Mouse (Mus musculus): Measurements from ENCODE around the gene Bmi1. TPM values are rescaled to one million over a fixed set of nuclear protein-coding genes. Genes with fewer than 3 reads are reported as not detected.

The Bmi1 gene
- polyA plus RNA-seq, 1 experiment, result 8.0 TPM

- Histone ChIP-seq H3K27me3 (ENCODE audit: control insufficient read depth, insufficient read depth, low read length, poor library complexity, severe bottlenecking) (peaks cover 46% of the 10 kb centered on the region), H3K36me3 (ENCODE audit: control insufficient read depth, insufficient read depth, low read length, poor library complexity, severe bottlenecking) (no peaks in the 10 kb centered on the region), H3K9me3 (replicated peaks; ENCODE audit: control insufficient read depth, insufficient read depth, low read length, poor library complexity, severe bottlenecking) (no peaks in the 10 kb centered on the region), H3K4me1 (ENCODE audit: control insufficient read depth, insufficient read depth, low read length) (no peaks in the 10 kb centered on the region), H3K27ac (ENCODE audit: insufficient read depth, low read length) (no peak overlapping the region), H3K4me3 (ENCODE audit: low read depth, low read length) (peak overlapping the region; percentile 56), H3K9ac (ENCODE audit: low read depth, poor library complexity, severe bottlenecking) (peak overlapping the region; percentile 93)
- no peak for TF ChIP-seq CTCF (IDR thresholded peaks at IDR 0.05; ENCODE audit: low read depth, low read length)
- TF ChIP-seq EP300 (IDR thresholded peaks at IDR 0.05; ENCODE audit: insufficient read depth, low read depth, low read length), result no peak
Measured at GRCm38 (mm10) chr2:18675681-18676456, 949 bp upstream of the Bmi1 start.

- peaks cover 52% of the 10 kb centered on the region for H3K27me3 ChIP-seq (ENCODE audit: control insufficient read depth, insufficient read depth, low read length, poor library complexity, severe bottlenecking)
- no peaks in the 10 kb centered on the region for H3K4me1 ChIP-seq (ENCODE audit: control insufficient read depth, insufficient read depth, low read length)
- H3K27ac ChIP-seq (ENCODE audit: insufficient read depth, low read length), result no peak overlapping the region
- no peak for TF ChIP-seq POLR2A (IDR thresholded peaks at IDR 0.05; ENCODE audit: insufficient read depth, low read length)
- no peak for TF ChIP-seq CTCF (IDR thresholded peaks at IDR 0.05; ENCODE audit: low read depth, low read length)
- no peak for TF ChIP-seq EP300 (IDR thresholded peaks at IDR 0.05; ENCODE audit: insufficient read depth, low read depth, low read length)
- H3K9ac ChIP-seq (ENCODE audit: low read depth, poor library complexity, severe bottlenecking), result peak overlapping the region; percentile 93
- 0 out of 2 replicates have a peak overlapping the region, but pooled peaks have one; percentile 14 for H3K4me3 ChIP-seq (ENCODE audit: low read depth, low read length)
- H3K36me3 ChIP-seq (ENCODE audit: control insufficient read depth, insufficient read depth, low read length, poor library complexity, severe bottlenecking), result no peaks in the 10 kb centered on the region
- no peaks in the 10 kb centered on the region for H3K9me3 ChIP-seq (replicated peaks; ENCODE audit: control insufficient read depth, insufficient read depth, low read length, poor library complexity, severe bottlenecking)
Measured at GRCm38 (mm10) chr2:18676457-18676935, 322 bp upstream of the Bmi1 start.

- H3K4me1 ChIP-seq (ENCODE audit: control insufficient read depth, insufficient read depth, low read length), result no peaks in the 10 kb centered on the region
- no peak overlapping the region for H3K27ac ChIP-seq (ENCODE audit: insufficient read depth, low read length)
- H3K4me3 ChIP-seq (ENCODE audit: low read depth, low read length), result peak overlapping the region; percentile 83
- peak overlapping the region; percentile 93 for H3K9ac ChIP-seq (ENCODE audit: low read depth, poor library complexity, severe bottlenecking)
- TF ChIP-seq CTCF (IDR thresholded peaks at IDR 0.05; ENCODE audit: low read depth, low read length), result no peak
- TF ChIP-seq POLR2A (IDR thresholded peaks at IDR 0.05; ENCODE audit: insufficient read depth, low read length), result no peak
- TF ChIP-seq EP300 (IDR thresholded peaks at IDR 0.05; ENCODE audit: insufficient read depth, low read depth, low read length), result no peak
- H3K27me3 ChIP-seq (ENCODE audit: control insufficient read depth, insufficient read depth, low read length, poor library complexity, severe bottlenecking), result peaks cover 52% of the 10 kb centered on the region
- no peaks in the 10 kb centered on the region for H3K9me3 ChIP-seq (replicated peaks; ENCODE audit: control insufficient read depth, insufficient read depth, low read length, poor library complexity, severe bottlenecking)
- no peaks in the 10 kb centered on the region for H3K36me3 ChIP-seq (ENCODE audit: control insufficient read depth, insufficient read depth, low read length, poor library complexity, severe bottlenecking)
Measured at GRCm38 (mm10) chr2:18677631-18678471, 1.0 kb downstream of the Bmi1 start.

GRCm38 (mm10) chr2:18679701-18680100 lies 2.9 kb downstream of the Bmi1 start:
- TF ChIP-seq EP300 (IDR thresholded peaks at IDR 0.05; ENCODE audit: insufficient read depth, low read depth, low read length) (no peak), CTCF (IDR thresholded peaks at IDR 0.05; ENCODE audit: low read depth, low read length) (no peak), POLR2A (IDR thresholded peaks at IDR 0.05; ENCODE audit: insufficient read depth, low read length) (no peak)
- no peak overlapping the region for H3K9ac ChIP-seq (ENCODE audit: low read depth, poor library complexity, severe bottlenecking)
- H3K9me3 ChIP-seq (replicated peaks; ENCODE audit: control insufficient read depth, insufficient read depth, low read length, poor library complexity, severe bottlenecking), result no peaks in the 10 kb centered on the region
- no peak overlapping the region for H3K27ac ChIP-seq (ENCODE audit: insufficient read depth, low read length)
- H3K27me3 ChIP-seq (ENCODE audit: control insufficient read depth, insufficient read depth, low read length, poor library complexity, severe bottlenecking), result peaks cover 53% of the 10 kb centered on the region
- H3K4me3 ChIP-seq (ENCODE audit: low read depth, low read length), result no peak overlapping the region
- H3K4me1 ChIP-seq (ENCODE audit: control insufficient read depth, insufficient read depth, low read length), result no peaks in the 10 kb centered on the region
- H3K36me3 ChIP-seq (ENCODE audit: control insufficient read depth, insufficient read depth, low read length, poor library complexity, severe bottlenecking), result no peaks in the 10 kb centered on the region

GRCm38 (mm10) chr2:18680501-18680900 lies 3.7 kb downstream of the Bmi1 start:
- H3K4me3 ChIP-seq (ENCODE audit: low read depth, low read length), result no peak overlapping the region
- no peak overlapping the region for H3K27ac ChIP-seq (ENCODE audit: insufficient read depth, low read length)
- no peaks in the 10 kb centered on the region for H3K36me3 ChIP-seq (ENCODE audit: control insufficient read depth, insufficient read depth, low read length, poor library complexity, severe bottlenecking)
- no peak overlapping the region for H3K9ac ChIP-seq (ENCODE audit: low read depth, poor library complexity, severe bottlenecking)
- TF ChIP-seq EP300 (IDR thresholded peaks at IDR 0.05; ENCODE audit: insufficient read depth, low read depth, low read length) (no peak), POLR2A (IDR thresholded peaks at IDR 0.05; ENCODE audit: insufficient read depth, low read length) (no peak), CTCF (IDR thresholded peaks at IDR 0.05; ENCODE audit: low read depth, low read length) (no peak)
- H3K9me3 ChIP-seq (replicated peaks; ENCODE audit: control insufficient read depth, insufficient read depth, low read length, poor library complexity, severe bottlenecking), result no peaks in the 10 kb centered on the region
- no peaks in the 10 kb centered on the region for H3K4me1 ChIP-seq (ENCODE audit: control insufficient read depth, insufficient read depth, low read length)
- peaks cover 50% of the 10 kb centered on the region for H3K27me3 ChIP-seq (ENCODE audit: control insufficient read depth, insufficient read depth, low read length, poor library complexity, severe bottlenecking)
